Mouse (Mus musculus): ENCODE data around the gene Slit3. TPM values are rescaled to one million over a fixed set of nuclear protein-coding genes. Genes with fewer than 3 reads are reported as not detected.

The Slit3 gene
- total and polyA plus RNA-seq, 2 experiments from 2014 or later, result 6.7 to 23.7 TPM

GRCm38 (mm10) chr11:35454191-35454725, 333.2 kb downstream of the Slit3 start:
- Histone ChIP-seq H3K36me3 (replicated peaks; ENCODE audit: control insufficient read depth, insufficient read depth, low read length) (no peaks in the 10 kb centered on the region), H3K9ac (replicated peaks; ENCODE audit: low read depth, low read length) (no peak overlapping the region), H3K27ac (ENCODE audit: low read depth) (no peak overlapping the region), H3K4me3 (ENCODE audit: low read depth, low read length) (no peak overlapping the region), H3K4me1 (ENCODE audit: control insufficient read depth, insufficient read depth) (no peaks in the 10 kb centered on the region), H3K27me3 (ENCODE audit: control insufficient read depth, insufficient read depth, low read length) (no peaks in the 10 kb centered on the region), H3K9me3 (replicated peaks; ENCODE audit: control insufficient read depth, low read length) (no peaks in the 10 kb centered on the region), H3K4me2 (ENCODE audit: low read depth, low read length) (no peak overlapping the region)
- 52% methylated on average over 10 of the region's 10 CpGs for WGBS
- ATAC-seq (ENCODE audit: insufficient read depth, low read depth) (no peak), DNase-seq (ENCODE audit: low spot score) (no peak)
- TF ChIP-seq CTCF (IDR thresholded peaks at IDR 0.05; ENCODE audit: low read depth), result no peak

- no peak for ATAC-seq (ENCODE audit: insufficient read depth, low read depth)
- no peak overlapping the region for H3K27ac ChIP-seq (ENCODE audit: low read depth)
- no peaks in the 10 kb centered on the region for H3K9me3 ChIP-seq (replicated peaks; ENCODE audit: control insufficient read depth, low read length)
- H3K4me3 ChIP-seq (ENCODE audit: low read depth, low read length), result no peak overlapping the region
- H3K4me2 ChIP-seq (ENCODE audit: low read depth, low read length), result no peak overlapping the region
- H3K9ac ChIP-seq (replicated peaks; ENCODE audit: low read depth, low read length), result no peak overlapping the region
- WGBS, result 91% methylated on average over 4 of the region's 4 CpGs
- H3K4me1 ChIP-seq (ENCODE audit: control insufficient read depth, insufficient read depth), result no peaks in the 10 kb centered on the region
- no peaks in the 10 kb centered on the region for H3K36me3 ChIP-seq (replicated peaks; ENCODE audit: control insufficient read depth, insufficient read depth, low read length)
- no peaks in the 10 kb centered on the region for H3K27me3 ChIP-seq (ENCODE audit: control insufficient read depth, insufficient read depth, low read length)
- TF ChIP-seq CTCF (IDR thresholded peaks at IDR 0.05; ENCODE audit: low read depth) (no peak), EP300 (IDR thresholded peaks at IDR 0.05; ENCODE audit: low read depth) (no peak)
- DNase-seq (ENCODE audit: low spot score), result no peak
These were observed 333.8 kb downstream of the Slit3 start for GRCm38 (mm10) chr11:35454781-35455180.

- 75% methylated on average over 2 of the region's 2 CpGs for WGBS
These were observed 337.0 kb downstream of the Slit3 start for GRCm38 (mm10) chr11:35458068-35458467.

GRCm38 (mm10) chr11:35466701-35467100, 345.7 kb downstream of the Slit3 start:
- no peaks in the 10 kb centered on the region for H3K9me3 ChIP-seq (replicated peaks; ENCODE audit: control insufficient read depth, low read length)
- H3K27me3 ChIP-seq (ENCODE audit: control insufficient read depth, insufficient read depth, low read length), result no peaks in the 10 kb centered on the region
- WGBS, result 58% methylated on average over 6 of the region's 6 CpGs
- H3K4me3 ChIP-seq (ENCODE audit: low read depth, low read length), result no peak overlapping the region
- no peaks in the 10 kb centered on the region for H3K36me3 ChIP-seq (replicated peaks; ENCODE audit: control insufficient read depth, insufficient read depth, low read length)
- ATAC-seq (ENCODE audit: insufficient read depth, low read depth) (no peak), DNase-seq (ENCODE audit: low spot score) (no peak)
- no peak overlapping the region for H3K27ac ChIP-seq (ENCODE audit: low read depth)
- H3K4me1 ChIP-seq (ENCODE audit: control insufficient read depth, insufficient read depth), result 0 out of 2 replicates have a peak, but pooled peaks cover 4% of the 10 kb centered on the region
- H3K4me2 ChIP-seq (ENCODE audit: low read depth, low read length), result no peak overlapping the region
- no peak overlapping the region for H3K9ac ChIP-seq (replicated peaks; ENCODE audit: low read depth, low read length)
- TF ChIP-seq CTCF (IDR thresholded peaks at IDR 0.05; ENCODE audit: low read depth) (no peak), EP300 (IDR thresholded peaks at IDR 0.05; ENCODE audit: low read depth) (no peak)

More at GRCm38 (mm10) chr11:35458068-35458467, 337.0 kb downstream of the Slit3 start:
- Histone ChIP-seq H3K27ac (ENCODE audit: low read depth) (no peak overlapping the region), H3K9ac (replicated peaks; ENCODE audit: low read depth, low read length) (no peak overlapping the region), H3K4me3 (ENCODE audit: low read depth, low read length) (no peak overlapping the region), H3K4me2 (ENCODE audit: low read depth, low read length) (no peak overlapping the region), H3K27me3 (ENCODE audit: control insufficient read depth, insufficient read depth, low read length) (no peaks in the 10 kb centered on the region), H3K4me1 (ENCODE audit: control insufficient read depth, insufficient read depth) (no peaks in the 10 kb centered on the region), H3K36me3 (replicated peaks; ENCODE audit: control insufficient read depth, insufficient read depth, low read length) (no peaks in the 10 kb centered on the region), H3K9me3 (replicated peaks; ENCODE audit: control insufficient read depth, low read length) (no peaks in the 10 kb centered on the region)
- TF ChIP-seq CTCF (IDR thresholded peaks at IDR 0.05; ENCODE audit: low read depth) (no peak), EP300 (IDR thresholded peaks at IDR 0.05; ENCODE audit: low read depth) (no peak)
- DNase-seq (ENCODE audit: low spot score) (no peak), ATAC-seq (ENCODE audit: insufficient read depth, low read depth) (no peak)

- no peaks in the 10 kb centered on the region for H3K27me3 ChIP-seq (ENCODE audit: control insufficient read depth, insufficient read depth, low read length)
- TF ChIP-seq EP300 (IDR thresholded peaks at IDR 0.05; ENCODE audit: low read depth), result no peak
- no peak for TF ChIP-seq CTCF (IDR thresholded peaks at IDR 0.05; ENCODE audit: low read depth)
- H3K4me2 ChIP-seq (ENCODE audit: low read depth, low read length), result no peak overlapping the region
- WGBS, result 83% methylated on average over 7 of the region's 7 CpGs
- no peak overlapping the region for H3K27ac ChIP-seq (ENCODE audit: low read depth)
- ATAC-seq (ENCODE audit: insufficient read depth, low read depth), result no peak
- H3K9ac ChIP-seq (replicated peaks; ENCODE audit: low read depth, low read length), result no peak overlapping the region
- no peaks in the 10 kb centered on the region for H3K36me3 ChIP-seq (replicated peaks; ENCODE audit: control insufficient read depth, insufficient read depth, low read length)
- no peak overlapping the region for H3K4me3 ChIP-seq (ENCODE audit: low read depth, low read length)
- DNase-seq (ENCODE audit: low spot score), result no peak
- no peaks in the 10 kb centered on the region for H3K9me3 ChIP-seq (replicated peaks; ENCODE audit: control insufficient read depth, low read length)
- 0 out of 2 replicates have a peak, but pooled peaks cover 4% of the 10 kb centered on the region for H3K4me1 ChIP-seq (ENCODE audit: control insufficient read depth, insufficient read depth)
These were observed 347.8 kb downstream of the Slit3 start for GRCm38 (mm10) chr11:35468847-35469246.

GRCm38 (mm10) chr11:35469940-35470339, 348.9 kb downstream of the Slit3 start:
- no peak overlapping the region for H3K4me2 ChIP-seq (ENCODE audit: low read depth, low read length)
- H3K36me3 ChIP-seq (replicated peaks; ENCODE audit: control insufficient read depth, insufficient read depth, low read length), result no peaks in the 10 kb centered on the region
- no peaks in the 10 kb centered on the region for H3K27me3 ChIP-seq (ENCODE audit: control insufficient read depth, insufficient read depth, low read length)
- no peak overlapping the region for H3K9ac ChIP-seq (replicated peaks; ENCODE audit: low read depth, low read length)
- 0 out of 2 replicates have a peak, but pooled peaks cover 4% of the 10 kb centered on the region for H3K4me1 ChIP-seq (ENCODE audit: control insufficient read depth, insufficient read depth)
- H3K4me3 ChIP-seq (ENCODE audit: low read depth, low read length), result no peak overlapping the region
- TF ChIP-seq CTCF (IDR thresholded peaks at IDR 0.05; ENCODE audit: low read depth) (no peak), EP300 (IDR thresholded peaks at IDR 0.05; ENCODE audit: low read depth) (no peak)
- ATAC-seq (ENCODE audit: insufficient read depth, low read depth), result no peak
- no peak for DNase-seq (ENCODE audit: low spot score)
- H3K9me3 ChIP-seq (replicated peaks; ENCODE audit: control insufficient read depth, low read length), result no peaks in the 10 kb centered on the region
- 77% methylated on average over 4 of the region's 4 CpGs for WGBS
- no peak overlapping the region for H3K27ac ChIP-seq (ENCODE audit: low read depth)
